Mouse (Mus musculus) retina, adult 2 months (tissue): ENCODE measurements at regions not wholly inside any gene's neighbourhood (a gene's known extent, or its start where the extent isn't known, plus 50 kb on each side); places are given as distances from the start of the nearest gene placed in this dataset.

ENCODE experiments used
- DNase-seq: peaks from one replicate; pipeline ENCODE4 v3.0.0-alpha.2; 2012; ENCODE audit warnings: low read depth, low spot score

GRCm38 (mm10) chr2:117965758-117966157 lies 145.9 kb upstream of the Thbs1 start:
- DNase-seq = no peak

- DNase-seq = no peak
Measured at GRCm38 (mm10) chr2:117968731-117969130, 142.9 kb upstream of the Thbs1 start.

GRCm38 (mm10) chr2:117970631-117971030 lies 141.0 kb upstream of the Thbs1 start:
- DNase-seq = no peak

GRCm38 (mm10) chr2:117977033-117977432 lies 134.6 kb upstream of the Thbs1 start:
- DNase-seq = no peak

GRCm38 (mm10) chr2:117980856-117981255 lies 130.8 kb upstream of the Thbs1 start:
- DNase-seq = no peak

- no peak for DNase-seq
Measured at GRCm38 (mm10) chr2:117984569-117984968, 127.1 kb upstream of the Thbs1 start.

- no peak for DNase-seq
Measured at GRCm38 (mm10) chr2:117987426-117988215, 124.1 kb upstream of the Thbs1 start.

- no peak for DNase-seq
Measured at GRCm38 (mm10) chr2:117988396-117989173, 123.1 kb upstream of the Thbs1 start.

GRCm38 (mm10) chr2:117989215-117989614 lies 122.5 kb upstream of the Thbs1 start:
- no peak for DNase-seq

- DNase-seq = no peak
Measured at GRCm38 (mm10) chr2:117996130-117997083, 115.3 kb upstream of the Thbs1 start.

- DNase-seq = no peak
Measured at GRCm38 (mm10) chr2:117999641-118000040, 112.0 kb upstream of the Thbs1 start.

GRCm38 (mm10) chr2:118004191-118004590 lies 107.5 kb upstream of the Thbs1 start:
- no peak for DNase-seq

- no peak for DNase-seq
Measured at GRCm38 (mm10) chr2:118007539-118008427, 103.9 kb upstream of the Thbs1 start.

- no peak for DNase-seq
Measured at GRCm38 (mm10) chr2:118011679-118012078, 100.0 kb upstream of the Thbs1 start.

- no peak for DNase-seq
Measured at GRCm38 (mm10) chr2:118012211-118012610, 99.5 kb upstream of the Thbs1 start.

GRCm38 (mm10) chr2:118013156-118013555 lies 98.5 kb upstream of the Thbs1 start:
- DNase-seq = no peak

- DNase-seq = no peak
Measured at GRCm38 (mm10) chr2:118015182-118015581, 96.5 kb upstream of the Thbs1 start.

GRCm38 (mm10) chr2:118025829-118026735 lies 85.6 kb upstream of the Thbs1 start:
- no peak for DNase-seq

GRCm38 (mm10) chr2:118028881-118029280 lies 82.8 kb upstream of the Thbs1 start:
- no peak for DNase-seq
